Mouse (Mus musculus) embryo, embryonic 9.5 days (tissue): ENCODE data around the gene S100a4.

Experiments
- DNase-seq: peaks from one replicate; pipeline ENCODE4 v3.0.0-alpha.2; 2017; ENCODE audit errors: extremely low spot score

The S100a4 gene

DNA sequence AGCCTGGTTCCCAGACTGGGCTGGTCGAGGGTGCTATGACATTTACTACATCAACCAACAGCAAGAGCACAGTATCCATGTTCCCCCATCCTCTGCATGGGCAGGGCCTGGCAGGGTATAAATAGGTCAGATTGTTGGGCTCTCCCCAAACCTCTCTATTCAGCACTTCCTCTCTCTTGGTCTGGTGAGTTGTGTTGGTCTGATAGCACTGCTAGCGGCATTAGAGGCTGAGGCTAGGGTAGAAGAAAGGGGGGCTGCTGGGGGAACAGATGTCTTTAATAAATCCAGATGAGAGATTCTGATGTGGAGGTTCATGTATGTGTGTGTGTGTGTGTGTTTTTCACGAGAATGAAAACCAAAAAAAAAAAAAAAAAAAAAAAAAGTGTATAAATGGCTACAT lies at the start of gene S100a4:
S100a4 (plus strand) TSS at position 149 of the 400 bp plus-strand sequence.
- DNase-seq: no peak

DNA sequence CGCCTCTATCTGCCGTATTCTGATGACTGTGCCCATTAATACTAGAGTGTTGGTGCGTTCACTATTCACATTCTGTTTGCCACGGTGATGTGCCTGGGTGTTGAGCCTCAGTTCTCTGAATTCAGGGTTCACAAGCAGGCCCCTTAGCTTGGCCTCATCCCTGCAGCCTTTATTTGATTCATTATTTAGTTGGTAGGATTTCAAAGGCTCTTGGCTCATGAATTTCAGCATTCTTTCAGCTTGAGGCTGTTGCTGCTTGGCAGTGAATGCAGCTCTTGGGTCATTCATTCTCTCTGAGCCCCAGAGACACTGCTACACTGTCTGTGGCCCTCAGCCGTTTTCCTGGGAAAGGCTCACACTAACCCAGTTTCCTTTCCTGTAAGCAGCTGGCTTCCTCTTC lies 47.6 kb upstream of the S100a4 start:
- DNase-seq: no peak

DNA sequence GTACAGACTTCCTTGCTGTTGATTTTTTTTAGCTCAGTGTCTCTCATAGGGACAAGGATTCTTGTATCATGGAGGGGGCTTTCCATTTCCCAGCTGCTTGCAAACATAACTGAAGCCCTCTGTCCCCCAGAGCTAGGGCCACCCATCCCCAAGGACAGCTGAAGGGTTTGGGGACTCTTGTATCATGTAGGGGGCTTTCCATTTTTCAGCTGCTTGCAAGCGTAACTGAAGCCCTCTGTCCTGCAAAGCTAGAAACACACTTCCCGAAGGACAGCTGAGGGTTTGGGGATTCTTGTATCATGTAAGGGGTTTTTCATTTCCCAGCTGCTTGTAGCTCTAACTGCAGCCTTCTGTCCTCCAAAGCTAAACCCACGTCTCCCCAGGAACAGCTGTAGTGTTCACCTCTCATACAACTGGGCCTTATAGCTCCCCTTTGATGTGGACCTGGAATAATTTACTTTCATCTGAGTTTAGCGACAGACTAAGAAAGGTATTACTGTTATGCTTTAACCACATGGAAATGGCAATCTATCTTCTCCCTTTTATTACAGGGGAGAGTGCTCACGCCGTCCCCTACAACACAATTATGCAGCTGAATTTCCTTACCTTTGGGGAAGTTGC lies 43.5 kb upstream of the S100a4 start, which contains the start of gene S100a3:
S100a3 (plus strand) TSS at position 571 of the 621 bp plus-strand sequence.
- no peak for DNase-seq

DNA sequence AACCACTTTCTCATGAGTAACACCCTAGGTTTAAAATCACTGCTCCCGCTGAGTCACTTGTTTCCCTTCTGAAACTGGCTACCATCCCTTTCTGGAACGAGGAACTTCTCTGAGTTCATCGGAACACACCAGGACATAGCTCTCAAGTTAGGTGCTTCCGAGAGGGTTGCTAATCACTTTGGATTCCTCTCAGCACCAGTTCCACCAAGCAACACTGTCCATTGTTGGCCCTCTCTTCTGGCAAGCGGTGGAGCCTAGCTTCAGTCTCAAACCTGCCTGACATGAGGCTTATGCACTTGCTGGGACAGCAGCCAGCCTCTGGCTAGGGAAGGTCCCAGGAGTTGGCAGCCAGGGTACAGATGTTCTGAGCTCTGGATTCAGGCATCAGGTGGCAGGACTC lies 28.9 kb upstream of the S100a4 start:
- no peak for DNase-seq

DNA sequence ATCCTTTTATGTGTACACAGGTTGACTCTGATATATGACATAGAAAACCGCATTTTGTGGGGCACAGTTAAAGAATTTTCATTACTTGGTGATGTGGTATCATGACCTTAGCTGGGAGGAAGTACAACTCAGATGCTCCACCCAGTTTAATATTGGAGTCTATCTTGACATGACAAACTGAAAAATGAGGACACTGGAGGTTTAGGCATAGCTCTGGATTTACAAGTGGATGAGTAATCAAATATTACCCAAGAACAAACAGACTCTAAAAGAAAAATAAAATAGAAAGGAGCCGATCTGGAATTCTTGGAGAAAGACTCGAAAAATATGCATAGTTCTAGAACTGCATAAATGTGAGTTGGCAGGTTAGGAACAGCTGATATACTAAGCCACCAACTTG lies 28.3 kb upstream of the S100a4 start:
- DNase-seq: no peak

DNA sequence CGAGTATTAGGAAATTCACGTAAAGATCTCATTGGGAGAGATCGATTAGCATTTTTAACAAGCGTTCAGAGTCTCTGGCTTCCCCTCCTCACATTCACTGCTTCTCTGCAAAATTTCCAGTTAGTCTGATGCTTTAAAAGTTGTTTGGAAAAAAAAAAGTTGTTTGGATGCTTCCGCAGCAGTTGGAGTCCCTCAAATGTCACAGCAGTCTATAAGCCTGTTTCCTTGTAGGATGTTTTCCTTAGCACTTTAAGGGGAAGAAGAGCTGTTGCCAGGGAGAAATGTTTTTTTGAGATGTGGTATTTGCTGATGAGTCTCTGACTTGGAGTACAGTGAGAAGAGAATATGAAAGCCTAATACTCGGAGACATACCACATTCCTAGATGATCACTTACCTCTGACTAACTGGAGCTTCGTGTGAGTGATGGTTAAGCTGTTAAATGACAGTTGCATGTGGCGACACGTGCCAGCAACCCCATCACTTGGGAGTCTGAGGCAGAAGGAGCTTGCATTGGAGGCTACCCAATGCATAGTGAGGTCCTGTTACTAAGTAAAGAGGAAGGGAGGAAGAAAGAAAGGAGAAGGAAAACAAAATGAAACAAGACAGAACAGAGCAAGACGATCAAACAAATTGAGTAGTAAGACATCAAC lies 27.1 kb upstream of the S100a4 start:
- DNase-seq: no peak

DNA sequence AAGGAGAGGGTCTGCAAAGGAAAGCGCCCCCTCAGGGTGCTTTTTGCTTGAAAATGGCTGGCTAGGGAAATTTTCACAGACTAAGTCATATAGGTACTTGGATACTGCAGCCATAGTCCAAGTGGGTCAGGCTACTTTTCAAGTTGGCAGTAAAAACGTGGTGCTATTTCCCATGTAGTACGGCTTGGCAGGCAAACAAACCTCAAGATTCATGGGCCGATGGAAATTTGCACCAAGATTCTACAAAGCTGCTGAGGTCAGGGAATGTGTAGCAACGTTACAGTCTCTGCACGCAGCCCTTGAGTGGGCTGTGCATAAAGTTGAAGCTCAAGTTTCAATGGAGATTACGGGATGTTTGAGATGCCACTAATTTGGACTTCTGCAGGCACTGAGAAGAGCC lies 24.1 kb upstream of the S100a4 start:
- no peak for DNase-seq

DNA sequence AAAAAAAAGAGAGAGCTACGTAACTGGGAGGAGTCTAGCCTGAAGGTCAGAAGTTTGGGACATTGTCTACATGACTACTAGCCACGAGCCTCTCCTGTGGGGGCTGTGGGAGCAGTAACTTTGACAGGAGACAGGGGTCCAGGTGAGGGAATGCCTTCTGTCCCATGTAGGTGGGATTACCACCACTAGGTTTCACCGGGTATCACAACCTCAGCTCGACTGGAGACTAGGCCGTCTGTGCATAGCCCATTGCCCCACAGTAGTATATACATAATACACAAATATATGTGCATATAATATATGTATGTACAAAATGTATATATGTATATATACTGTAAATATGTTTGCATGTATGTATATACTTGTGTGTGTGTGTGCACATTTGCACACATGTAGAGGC lies 22.4 kb upstream of the S100a4 start:
- DNase-seq: no peak

DNA sequence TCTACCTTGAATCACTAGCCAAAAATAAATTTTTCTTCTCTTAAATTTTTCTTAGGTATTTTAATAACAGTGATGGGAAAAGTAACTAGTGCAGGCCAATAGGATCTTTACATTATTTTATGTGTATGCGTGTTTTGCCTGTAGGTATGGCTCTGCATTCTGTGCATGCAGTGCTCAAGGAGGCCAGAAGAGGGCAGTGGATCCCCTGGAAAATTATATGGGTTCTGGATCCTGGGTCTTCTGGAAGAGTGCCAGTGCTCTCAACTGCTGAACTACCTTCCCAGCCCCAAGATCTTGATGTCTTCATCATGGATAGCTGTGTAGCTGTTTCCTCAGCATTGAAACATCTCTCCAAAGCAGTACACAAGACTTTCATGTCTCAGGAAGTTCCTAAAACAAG lies 21.4 kb upstream of the S100a4 start:
- no peak for DNase-seq

DNA sequence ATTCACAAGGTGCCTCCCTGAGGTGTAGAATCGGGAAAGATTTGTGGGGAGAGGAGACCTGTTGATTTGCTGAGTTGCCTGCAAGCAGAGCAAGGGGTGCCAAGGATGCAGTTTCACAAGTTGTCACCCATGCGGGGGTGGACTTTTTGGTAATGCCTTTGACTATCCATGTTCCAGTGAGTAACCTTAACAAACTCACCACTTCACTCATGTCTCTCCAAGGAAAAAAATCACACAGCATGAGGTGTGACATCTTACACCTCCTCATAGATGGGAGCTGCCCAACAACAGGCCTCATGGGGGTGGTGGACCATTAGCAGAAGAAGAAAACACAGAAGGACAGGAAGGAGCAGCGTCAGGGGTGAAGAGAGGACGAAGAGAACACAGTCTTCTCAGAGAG lies 21.0 kb upstream of the S100a4 start:
- no peak for DNase-seq

DNA sequence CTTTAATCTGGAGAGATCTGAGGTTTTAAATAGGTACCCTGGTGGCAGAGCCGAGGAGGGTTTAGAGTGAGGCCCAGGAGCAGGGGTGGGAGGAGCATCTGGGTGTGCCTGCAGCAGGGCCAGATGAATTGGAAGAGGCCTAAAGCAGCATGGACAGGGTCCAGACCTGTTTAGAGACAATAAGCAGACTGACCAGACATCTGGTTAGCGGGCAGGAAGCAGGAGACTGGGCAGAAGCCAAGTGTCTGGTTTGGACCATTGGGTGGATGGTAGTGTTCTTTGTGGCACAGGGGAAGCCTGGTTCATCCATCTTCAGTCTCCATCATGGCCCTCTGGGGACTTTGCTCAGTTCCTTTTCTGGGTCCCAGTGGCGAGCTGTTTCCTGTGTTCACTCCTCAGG lies 19.7 kb upstream of the S100a4 start:
- DNase-seq: no peak

DNA sequence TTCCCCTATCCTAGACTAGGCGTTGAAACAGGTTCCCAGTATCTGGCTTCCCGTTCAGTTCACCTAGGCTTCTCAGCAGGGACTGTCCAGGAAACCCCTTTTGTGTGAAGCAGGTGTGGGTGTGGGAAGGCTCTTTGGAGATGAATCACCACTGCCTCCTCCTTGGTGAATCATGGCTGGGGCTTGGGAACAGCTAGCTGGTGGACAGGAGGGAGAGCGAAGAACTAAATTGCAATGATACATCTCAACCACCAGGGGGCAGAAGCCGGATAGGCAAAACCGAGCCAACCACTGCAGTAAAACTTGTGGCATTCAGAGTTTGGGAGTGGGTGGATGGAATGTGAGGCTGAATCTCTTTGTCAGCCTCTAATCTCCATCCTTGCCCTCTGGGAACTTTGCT lies 18.0 kb upstream of the S100a4 start:
- DNase-seq: peak; percentile 73

DNA sequence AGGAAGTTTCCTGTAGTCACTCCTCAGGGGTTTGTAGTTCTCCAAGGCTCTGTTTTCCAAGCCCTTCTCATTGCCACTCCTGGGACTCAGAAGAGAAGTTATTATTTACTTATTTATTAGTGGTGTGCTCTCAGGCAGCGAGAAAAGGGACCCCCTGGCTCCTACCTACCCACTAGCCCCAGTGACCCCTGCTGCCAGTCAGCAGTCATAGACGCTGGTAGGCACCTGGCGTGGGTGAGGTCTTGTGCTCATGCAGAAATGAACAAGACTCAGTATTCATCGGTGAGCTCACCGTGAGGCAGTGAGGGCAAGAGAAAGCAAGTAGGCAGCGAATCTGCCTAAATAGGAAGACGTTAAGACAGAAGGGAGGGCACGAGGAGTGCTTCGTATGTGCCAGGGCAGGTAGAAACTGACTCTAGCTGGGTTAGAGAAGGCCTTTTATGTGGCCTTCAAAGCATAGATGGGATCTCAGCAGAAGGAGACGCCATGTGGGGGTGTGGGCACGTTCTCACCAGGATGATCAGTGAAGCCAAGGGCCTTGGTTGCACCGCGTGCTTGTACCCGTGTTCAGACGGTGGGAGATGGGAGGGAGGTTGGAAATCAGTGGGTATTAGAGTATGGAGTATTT lies 17.4 kb upstream of the S100a4 start:
- DNase-seq: no peak

DNA sequence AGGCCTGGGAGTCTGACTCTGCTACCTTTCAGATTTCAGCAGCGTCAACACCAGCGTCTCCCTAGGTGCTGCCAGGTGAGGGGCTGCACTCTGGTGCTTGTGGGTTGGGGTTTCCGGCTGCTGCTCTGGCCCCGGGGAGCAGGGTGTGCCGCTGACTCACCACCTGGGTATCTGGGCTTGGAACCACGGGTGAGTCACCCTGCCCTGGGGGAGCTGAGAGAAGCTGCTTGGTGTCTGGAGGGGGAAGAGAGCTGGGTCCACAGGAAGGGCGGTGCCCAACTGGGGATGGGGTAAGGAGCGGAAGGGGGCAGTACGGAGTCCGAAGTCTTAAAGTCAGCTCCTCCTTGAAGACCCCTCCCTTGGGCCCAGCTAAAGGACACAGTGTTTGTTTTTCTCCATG lies 16.7 kb upstream of the S100a4 start:
- no peak for DNase-seq

DNA sequence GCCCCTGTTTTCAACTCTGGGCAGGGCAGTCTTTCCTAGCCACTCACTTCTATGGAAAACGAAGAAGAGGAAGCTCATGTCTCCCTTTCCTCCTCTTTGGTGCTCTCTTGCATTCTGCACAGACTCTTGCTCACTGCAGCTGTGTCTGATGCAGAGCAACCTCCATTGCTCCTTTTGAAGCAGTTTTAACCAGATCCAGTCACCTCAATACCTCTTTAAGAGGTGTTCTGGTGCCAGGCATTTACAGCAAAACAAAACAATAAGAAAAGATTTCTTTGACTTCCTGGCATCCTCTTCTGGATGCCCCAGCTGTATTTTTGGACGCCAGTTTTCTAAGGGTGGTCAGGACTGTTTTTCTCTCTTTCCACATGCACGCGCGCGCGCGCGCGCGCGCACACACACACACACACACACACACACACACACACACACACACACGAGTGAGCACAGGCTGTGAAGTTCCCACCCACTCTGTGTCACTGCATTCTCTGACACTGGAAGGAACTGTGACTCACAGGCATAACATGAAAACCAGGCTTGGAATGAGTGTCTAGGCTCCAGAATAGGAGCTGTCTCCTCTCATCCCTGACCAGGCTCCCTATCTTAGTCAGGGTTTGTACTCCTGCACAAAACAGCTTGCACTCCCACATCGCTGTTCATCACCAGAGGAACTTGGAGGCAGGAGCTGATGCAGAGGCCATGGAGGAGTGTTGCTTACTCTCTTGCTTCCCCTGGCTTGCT lies 16.0 kb upstream of the S100a4 start:
- DNase-seq: no peak

DNA sequence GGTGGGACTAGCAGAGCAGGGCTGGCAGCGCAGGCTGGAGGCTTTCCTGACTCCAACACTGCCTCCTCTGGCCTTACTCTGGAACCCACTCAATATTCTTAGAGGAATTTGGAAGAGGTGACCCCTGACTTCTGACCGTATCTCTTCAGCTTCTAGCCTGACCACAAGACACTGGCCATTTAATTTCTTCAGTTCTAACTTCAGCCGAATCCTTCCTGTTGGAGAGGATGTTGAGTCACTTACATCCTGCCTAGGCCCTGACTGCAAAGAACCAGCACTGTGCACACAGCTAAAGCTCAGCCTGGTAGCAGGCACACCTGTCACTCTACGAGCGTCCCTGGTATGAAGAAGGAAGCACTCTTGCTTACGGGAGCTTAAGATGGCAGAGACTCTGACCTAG lies 14.2 kb upstream of the S100a4 start:
- no peak for DNase-seq

DNA sequence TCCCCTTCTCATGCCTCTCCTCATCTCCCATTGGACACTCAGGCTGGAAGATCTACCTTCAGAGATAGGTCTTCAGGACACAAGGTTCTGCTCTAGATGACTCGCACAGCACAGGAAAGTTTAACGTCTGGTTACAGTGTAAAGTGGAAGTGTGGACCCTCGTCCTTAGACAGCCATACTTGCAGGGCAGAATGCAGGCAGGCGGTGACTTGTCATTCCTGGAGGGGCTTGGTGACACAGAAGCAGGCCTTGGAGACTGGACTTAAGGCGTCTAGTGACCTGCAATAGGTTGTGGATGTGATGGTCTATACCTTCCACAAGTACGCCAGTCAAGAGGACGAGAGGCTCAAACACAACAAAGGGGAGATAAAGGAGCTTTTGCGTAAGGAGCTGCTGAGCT lies 13.6 kb upstream of the S100a4 start, which contains the start of gene S100a2:
S100a2 (plus strand) TSS at position 301 of the 400 bp plus-strand sequence.
- no peak for DNase-seq

DNA sequence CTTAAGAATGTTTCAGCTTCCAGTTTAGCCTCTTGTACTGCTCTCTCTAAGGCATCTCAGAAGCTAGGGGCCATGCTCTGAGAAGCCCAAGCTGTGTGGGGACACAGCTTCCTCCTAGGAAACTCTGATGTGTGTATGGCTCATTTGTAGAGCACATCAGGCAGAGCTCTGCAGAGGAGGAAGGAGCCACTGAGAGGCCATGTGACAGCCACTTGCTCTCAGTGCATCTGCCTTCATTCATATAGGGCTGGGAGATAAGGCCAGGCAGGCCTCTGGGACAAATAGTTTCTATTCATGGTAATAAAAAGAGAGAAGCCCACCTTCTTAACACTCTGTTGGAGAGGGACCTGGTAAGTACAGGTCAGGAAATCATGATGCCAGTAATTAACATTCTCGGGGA lies 9.1 kb upstream of the S100a4 start:
- no peak for DNase-seq

DNA sequence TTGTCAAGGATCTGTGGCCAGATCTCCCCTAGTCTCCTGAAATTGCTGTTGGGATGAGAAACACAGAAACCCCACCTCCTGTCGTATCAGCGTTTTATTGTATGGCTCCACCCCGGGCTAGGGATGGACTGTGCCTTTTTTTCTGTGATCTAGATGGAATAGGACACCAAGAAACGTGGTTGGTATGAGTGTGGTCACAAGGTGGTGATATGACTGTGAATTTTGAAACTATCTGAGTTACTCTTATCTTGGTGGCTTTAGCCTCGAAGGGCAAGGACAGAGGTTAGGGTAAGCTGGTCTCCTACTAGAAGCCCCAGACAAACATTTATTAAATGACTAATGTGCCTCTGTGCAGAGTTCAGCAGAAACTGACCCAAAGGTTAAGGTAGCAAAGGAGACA lies 8.0 kb upstream of the S100a4 start:
- no peak for DNase-seq

DNA sequence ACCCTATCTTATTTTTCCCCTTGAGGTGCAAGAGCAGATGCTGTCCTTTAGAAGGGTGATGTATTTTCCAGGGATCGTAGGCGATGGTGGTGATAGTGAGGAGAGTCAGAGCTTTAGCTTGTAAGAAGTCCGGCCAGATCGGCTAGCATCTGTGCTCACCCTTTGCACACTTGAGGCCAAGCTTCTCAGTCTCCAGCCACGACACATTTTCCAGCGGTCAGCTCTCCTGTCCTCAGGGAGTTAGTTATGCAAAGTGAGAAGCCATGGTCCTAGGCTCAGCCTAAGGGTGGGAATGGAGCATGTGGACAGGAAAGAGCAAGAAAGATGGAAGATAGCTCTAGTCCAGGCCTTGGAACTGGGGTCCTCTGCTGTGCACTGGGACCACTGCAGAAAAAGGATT lies 6.8 kb upstream of the S100a4 start:
- no peak for DNase-seq

DNA sequence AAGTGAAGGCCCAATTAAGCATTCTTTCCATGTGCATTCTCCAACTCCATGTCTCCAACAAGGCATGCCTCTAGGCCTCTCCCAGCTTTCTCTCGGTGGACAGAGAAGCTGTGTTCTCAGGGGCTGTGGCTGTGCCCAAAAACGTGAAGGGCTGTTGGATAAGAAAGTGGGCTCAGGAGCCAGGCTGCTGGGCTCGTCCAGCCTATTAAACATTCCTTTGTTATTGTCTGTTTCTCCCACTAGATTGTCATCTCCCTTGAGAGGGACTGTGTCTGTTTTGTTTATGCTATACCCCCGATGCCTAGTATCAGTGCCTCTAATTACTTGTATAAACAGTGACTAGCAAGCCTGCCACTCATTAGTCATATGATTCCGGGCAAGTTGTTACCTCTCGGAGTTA lies 5.8 kb upstream of the S100a4 start:
- DNase-seq: no peak

DNA sequence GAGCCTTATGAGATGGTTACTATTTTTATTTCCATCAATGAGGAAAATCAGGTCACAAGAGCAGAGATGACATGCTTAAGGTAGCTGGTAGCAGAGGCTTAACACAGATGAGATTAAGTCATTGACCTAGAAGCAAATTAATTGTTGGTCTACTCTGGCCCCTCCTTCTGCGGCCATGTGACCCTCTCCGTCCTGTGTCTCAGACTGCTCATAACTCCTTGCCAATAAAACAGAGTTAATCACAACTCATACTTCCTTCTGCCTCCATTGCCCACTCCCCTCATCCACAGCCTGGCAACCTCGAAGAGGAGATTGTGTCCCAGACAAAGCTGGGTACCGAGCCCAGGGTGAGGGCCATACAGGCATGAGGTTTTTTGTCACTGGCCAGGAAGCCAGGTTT lies 5.4 kb upstream of the S100a4 start:
- DNase-seq: no peak

DNA sequence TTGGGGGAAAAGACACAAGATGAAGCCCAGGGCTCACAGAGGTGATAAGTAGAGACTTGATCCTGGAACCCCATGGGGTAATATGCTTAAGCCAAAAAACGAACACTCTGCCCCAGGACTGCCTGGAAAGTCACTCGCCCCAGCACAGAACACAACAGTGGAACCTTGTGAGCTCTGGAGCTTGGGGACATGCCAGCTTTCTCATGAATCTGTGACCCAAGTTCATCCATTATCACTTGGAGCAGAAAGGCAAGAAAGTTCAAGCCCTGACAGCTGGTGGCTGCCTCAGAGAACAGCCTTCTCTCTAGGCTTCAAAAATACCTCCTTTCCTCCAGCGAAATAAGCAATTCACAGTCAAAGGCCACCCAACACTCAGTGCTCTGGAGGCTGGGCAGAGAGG lies 4.2 kb upstream of the S100a4 start:
- DNase-seq: no peak
